Mouse (Mus musculus) stomach, embryonic 14.5 days (tissue): ENCODE results near the gene Gfra1. TPM values are rescaled to one million over a fixed set of nuclear protein-coding genes. Genes with fewer than 3 reads are reported as not detected.
A peak's percentile ranks its signal among the peaks of the same experiment; 100 is the strongest.

Source experiments
- ATAC-seq: fragments of 200-750 bp; cut with Nextera tagmentation; 2 replicates; pipeline ENCODE4 v1.8.0; 2017; ENCODE audit warnings: low read depth, moderate TSS enrichment; ENCODE audit not compliant: insufficient number of reproducible peaks, insufficient read depth, low FRiP score
- H3K27ac ChIP-seq: fragments of 300-500 bp; sonication (generic); 2 replicates; pipeline ENCODE4 v1.5.1; 2014; ENCODE audit warnings: mild to moderate bottlenecking, low read length, moderate library complexity, mixed read lengths
- H3K27me3 ChIP-seq: fragments of 300-500 bp; sonication (generic); 2 replicates; pipeline ENCODE4 v1.6.1; 2014; ENCODE audit warnings: low read length, control low read depth, mixed read lengths; ENCODE audit not compliant: control insufficient read depth, insufficient read depth
- H3K36me3 ChIP-seq: fragments of 300-500 bp; sonication (generic); 2 replicates; pipeline ENCODE4 v1.6.1; 2014; ENCODE audit warnings: mild to moderate bottlenecking, control low read depth, low read length, moderate library complexity, mixed read lengths; ENCODE audit not compliant: control insufficient read depth, insufficient read depth
- H3K4me1 ChIP-seq: fragments of 300-500 bp; sonication (generic); 2 replicates; pipeline ENCODE4 v1.6.1; 2014; ENCODE audit warnings: low read length, control low read depth, mixed read lengths; ENCODE audit not compliant: control insufficient read depth, insufficient read depth
- H3K4me2 ChIP-seq: fragments of 300-500 bp; sonication (generic); replicated peaks from 2 replicates; pipeline ENCODE4 v1.6.1; 2014; ENCODE audit warnings: low read depth, low read length, control low read depth
- H3K4me3 ChIP-seq: fragments of 300-500 bp; sonication (generic); 2 replicates; pipeline ENCODE4 v1.5.1; 2014; ENCODE audit warnings: low read depth, low read length, control low read depth
- H3K9ac ChIP-seq: fragments of 300-500 bp; sonication (generic); replicated peaks from 2 replicates; pipeline ENCODE4 v1.6.1; 2014; ENCODE audit warnings: low read depth, mild to moderate bottlenecking, control low read depth, low read length, moderate library complexity, mixed read lengths
- H3K9me3 ChIP-seq: fragments of 300-500 bp; sonication (generic); 2 replicates; pipeline ENCODE4 v1.6.1; 2016; ENCODE audit warnings: low read depth, low read length, control low read depth; ENCODE audit not compliant: control insufficient read depth
- WGBS: fragments of 180-500 bp; shearing (Covaris S2); extraction: QIAGEN DNeasy Blood & Tissue Kit; methylation state at CpG from one replicate; pipeline ENCODE4 v1.1.7; 2014; 5-methylcytosine and 5-hydroxymethylcytosine counted together
- polyA plus RNA-seq: library from polyadenylated mRNA; unstranded; fragments of >200 nt; fragmentation: Nextera tagmentation; extraction: Ambion mirVana; gene quantifications from 2 replicates; pipeline ENCODE4 v1.2.1, GENCODE M21; 2014

Gene Gfra1
- polyA plus RNA-seq, 1 experiment from 2014 or later = 66.3 TPM

GRCm38 (mm10) chr19:58452178-58452819 is 3.4 kb downstream of the Gfra1 start:
- H3K9me3 ChIP-seq = no peaks in the 10 kb centered on the region
- H3K27me3 ChIP-seq = no peaks in the 10 kb centered on the region
- ATAC-seq = no peak
- peak overlapping the region; percentile 89; the same call in 1 of the 2 replicates for H3K27ac ChIP-seq
- peak overlapping the region; percentile 63; the same call in 1 of the 2 replicates for H3K9ac ChIP-seq
- no peaks in the 10 kb centered on the region for H3K36me3 ChIP-seq
- peaks cover 19% of the 10 kb centered on the region for H3K4me1 ChIP-seq
- peak overlapping the region; percentile 54; the same call in 1 of the 2 replicates for H3K4me3 ChIP-seq
- H3K4me2 ChIP-seq = peak overlapping the region; percentile 94
- WGBS = 38% methylated on average over 8 of the region's 8 CpGs

DNA sequence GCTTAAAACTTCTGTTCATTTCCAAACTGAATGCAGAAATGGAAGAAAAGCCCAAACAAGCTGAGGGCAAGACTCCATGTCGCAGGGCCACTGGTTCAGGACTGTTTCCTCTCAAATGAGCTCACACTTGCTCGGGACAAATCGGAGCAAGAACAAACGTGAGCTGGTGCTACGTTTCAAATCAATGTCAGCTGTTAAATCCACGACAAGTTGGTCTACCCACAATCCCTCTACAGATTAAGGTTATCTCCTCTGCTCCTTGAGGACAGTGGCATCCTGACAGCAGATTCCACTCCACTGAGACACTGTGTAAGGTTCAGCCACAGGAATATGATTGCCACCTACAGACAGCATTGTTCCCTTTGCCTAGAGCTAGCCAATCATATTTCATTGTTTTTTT is 4.4 kb downstream of the Gfra1 start:
- peak overlapping the region; percentile 94 for H3K4me2 ChIP-seq
- H3K4me3 ChIP-seq = peak overlapping the region; percentile 7
- 0 out of 2 replicates have a peak overlapping the region, but pooled peaks have one; percentile 7 for H3K9ac ChIP-seq
- no peaks in the 10 kb centered on the region for H3K27me3 ChIP-seq
- H3K4me1 ChIP-seq = peaks cover 14% of the 10 kb centered on the region
- no peak for ATAC-seq
- H3K27ac ChIP-seq = peak overlapping the region; percentile 28; the same call in 1 of the 2 replicates
- H3K9me3 ChIP-seq = no peaks in the 10 kb centered on the region
- WGBS = 47% methylated on average over 6 of the region's 6 CpGs
- H3K36me3 ChIP-seq = no peaks in the 10 kb centered on the region

DNA sequence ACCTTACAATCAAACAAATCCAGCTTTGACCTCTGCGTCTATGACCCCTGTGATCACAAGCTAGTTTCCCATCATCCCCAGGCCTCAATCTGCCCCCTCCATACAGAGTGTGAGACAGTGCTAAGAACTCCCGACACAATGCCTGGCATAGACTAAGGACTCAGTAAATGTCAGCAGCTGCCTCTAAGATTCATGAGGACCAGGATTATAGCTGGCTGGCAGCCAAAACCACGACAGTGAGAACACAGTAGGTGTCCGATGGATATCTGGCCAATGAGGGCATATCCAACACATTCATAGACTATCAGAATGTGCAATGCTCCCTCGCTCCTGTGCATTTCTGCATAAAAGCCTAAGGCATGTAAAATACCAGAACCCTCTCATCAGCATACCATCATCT is 5.0 kb downstream of the Gfra1 start:
- H3K9me3 ChIP-seq = no peaks in the 10 kb centered on the region
- no peak for ATAC-seq
- no peak overlapping the region for H3K9ac ChIP-seq
- H3K36me3 ChIP-seq = no peaks in the 10 kb centered on the region
- H3K27ac ChIP-seq = no peak overlapping the region
- peaks cover 8% of the 10 kb centered on the region; the same call in 1 of the 2 replicates for H3K4me1 ChIP-seq
- H3K27me3 ChIP-seq = no peaks in the 10 kb centered on the region
- peak overlapping the region; percentile 7; the same call in 1 of the 2 replicates for H3K4me3 ChIP-seq
- peak overlapping the region; percentile 94 for H3K4me2 ChIP-seq
- 41% methylated on average over 5 of the region's 5 CpGs for WGBS

DNA sequence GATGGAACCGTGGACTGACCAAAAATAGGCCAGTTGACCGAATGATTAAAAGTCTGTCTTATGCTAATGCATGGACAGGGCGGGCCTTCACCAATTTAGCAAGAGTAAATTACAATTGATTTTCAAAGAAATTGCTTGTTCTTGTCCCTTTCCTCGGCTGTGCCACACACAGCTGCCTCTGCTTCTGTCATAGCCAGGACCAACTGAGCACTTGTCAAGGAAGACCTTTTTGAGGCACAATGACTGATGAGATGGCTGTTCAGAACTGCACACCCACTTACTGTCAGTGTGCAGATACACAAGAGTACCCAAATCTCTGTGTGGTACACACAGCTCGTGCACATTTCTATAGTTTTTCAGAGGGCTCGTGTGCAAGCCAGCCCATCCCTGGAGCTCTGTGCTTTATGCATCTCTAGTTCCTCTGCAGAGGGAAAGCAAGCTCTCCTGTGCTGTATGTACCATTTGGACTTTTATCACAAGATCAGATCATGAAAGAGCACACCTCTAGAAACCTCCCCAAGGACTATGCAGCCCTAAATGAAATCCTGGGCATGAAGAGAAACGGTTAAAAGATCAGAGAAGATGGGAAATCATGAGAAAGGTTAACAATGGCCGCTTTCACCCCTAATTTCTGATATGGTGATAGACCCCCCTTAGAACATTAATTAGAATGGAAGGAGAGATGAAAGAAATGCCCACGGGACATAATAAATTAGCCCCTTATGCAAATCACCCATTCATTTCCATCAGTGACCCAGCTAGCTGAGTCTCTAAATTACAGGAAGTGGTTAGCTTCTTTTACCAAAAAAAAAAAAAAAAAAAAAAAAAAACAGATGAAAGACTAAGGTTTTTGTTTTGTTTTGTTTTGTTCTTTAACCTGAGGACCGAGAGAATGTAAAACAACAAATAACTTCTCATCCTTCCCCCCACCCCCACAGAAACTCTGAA is 12.7 kb downstream of the Gfra1 start:
- H3K4me1 ChIP-seq = 0 out of 2 replicates have a peak, but pooled peaks cover 2% of the 10 kb centered on the region

DNA sequence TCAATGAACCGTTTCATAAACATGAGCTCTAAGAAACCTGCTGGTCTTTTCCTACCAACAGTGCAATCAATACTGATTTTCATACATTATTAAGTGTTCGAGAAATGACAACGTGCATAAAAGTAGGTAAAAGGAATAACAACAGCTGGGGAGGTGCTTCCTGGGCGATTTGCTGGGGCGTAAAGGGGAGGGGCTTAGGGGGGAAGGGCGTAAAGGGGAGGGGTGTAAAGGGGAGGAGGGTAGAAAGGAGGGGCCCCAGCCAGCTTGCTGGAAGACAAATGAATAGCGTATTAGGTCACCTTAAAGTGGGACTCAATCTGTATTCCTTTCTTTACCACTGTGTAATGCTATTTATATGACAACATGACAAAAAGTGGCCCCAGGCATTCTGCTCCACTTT is 13.9 kb downstream of the Gfra1 start:
- no peak for ATAC-seq
- Histone ChIP-seq H3K27ac (no peak overlapping the region), H3K9me3 (no peaks in the 10 kb centered on the region), H3K4me3 (no peak overlapping the region), H3K4me2 (no peak overlapping the region), H3K4me1 (peaks cover 12% of the 10 kb centered on the region), H3K9ac (no peak overlapping the region), H3K36me3 (no peaks in the 10 kb centered on the region), H3K27me3 (no peaks in the 10 kb centered on the region)
- WGBS = 62% methylated on average over 7 of the region's 7 CpGs

More for the DNA sequence above, 12.7 kb downstream of the Gfra1 start:
- 68% methylated on average over 10 of the region's 10 CpGs for WGBS
- no peak for ATAC-seq
- Histone ChIP-seq H3K27me3 (no peaks in the 10 kb centered on the region), H3K4me3 (no peak overlapping the region), H3K27ac (no peak overlapping the region), H3K9ac (no peak overlapping the region), H3K36me3 (no peaks in the 10 kb centered on the region), H3K4me2 (no peak overlapping the region), H3K9me3 (no peaks in the 10 kb centered on the region)

DNA sequence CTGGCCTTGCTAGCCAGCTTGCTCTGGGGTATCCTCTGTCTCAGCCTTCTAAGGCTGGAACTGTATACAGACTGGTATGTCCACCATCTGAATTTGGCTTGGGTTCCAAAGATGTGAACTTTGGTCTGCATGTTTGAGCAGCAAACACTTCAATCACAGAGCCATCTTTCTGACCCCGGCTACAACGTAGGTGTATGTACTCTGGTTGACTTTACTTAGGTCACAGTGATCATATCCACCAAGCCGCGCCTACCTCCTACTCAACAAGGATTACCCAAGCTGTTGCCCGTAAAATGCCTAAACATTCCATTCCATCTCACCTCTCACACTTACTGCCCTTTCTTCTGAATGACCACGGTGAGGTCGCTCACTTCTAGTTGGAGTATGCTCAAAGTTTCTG is 14.5 kb downstream of the Gfra1 start:
- ATAC-seq = no peak
- 87% methylated on average over 7 of the region's 7 CpGs for WGBS
- no peak overlapping the region for H3K9ac ChIP-seq
- H3K4me2 ChIP-seq = no peak overlapping the region
- H3K4me3 ChIP-seq = no peak overlapping the region
- H3K27ac ChIP-seq = no peak overlapping the region
- H3K36me3 ChIP-seq = no peaks in the 10 kb centered on the region
- no peaks in the 10 kb centered on the region for H3K27me3 ChIP-seq
- peaks cover 17% of the 10 kb centered on the region for H3K4me1 ChIP-seq
- H3K9me3 ChIP-seq = no peaks in the 10 kb centered on the region

GRCm38 (mm10) chr19:58438762-58439161 is 16.9 kb downstream of the Gfra1 start:
- Histone ChIP-seq H3K4me3 (no peak overlapping the region), H3K4me1 (peaks cover 22% of the 10 kb centered on the region), H3K27me3 (no peaks in the 10 kb centered on the region), H3K9ac (no peak overlapping the region), H3K9me3 (no peaks in the 10 kb centered on the region), H3K4me2 (no peak overlapping the region), H3K27ac (no peak overlapping the region), H3K36me3 (no peaks in the 10 kb centered on the region)
- 77% methylated on average over 4 of the region's 4 CpGs for WGBS
- no peak for ATAC-seq

DNA sequence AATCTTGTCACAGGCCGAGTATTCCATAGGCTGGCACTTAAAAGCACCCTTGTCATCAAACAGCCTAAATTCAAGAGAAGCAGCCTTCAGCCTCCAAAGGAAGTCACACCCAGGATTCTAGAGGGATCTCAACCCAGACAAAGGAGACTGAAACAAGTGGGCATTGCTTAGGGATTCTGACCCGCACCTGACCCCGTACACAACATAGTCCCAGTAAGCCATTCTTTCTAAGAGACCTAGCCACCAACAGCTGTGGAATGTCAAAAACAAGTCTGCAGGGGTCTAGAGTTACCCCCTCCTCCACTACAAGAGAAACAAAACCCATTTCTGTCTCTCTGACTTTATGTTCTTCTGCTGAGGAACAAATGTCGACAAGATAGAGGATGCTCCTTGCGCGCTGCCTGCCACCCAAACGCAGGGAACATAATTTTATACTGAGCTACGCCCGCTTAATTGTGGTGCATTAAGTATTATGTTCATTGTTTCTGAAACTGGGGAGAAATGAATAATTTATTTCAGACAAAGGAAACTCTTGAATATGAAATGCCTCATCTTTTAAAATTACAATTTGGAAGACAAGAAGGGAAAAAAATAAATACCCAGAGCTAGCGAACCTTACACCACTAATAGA is 18.2 kb downstream of the Gfra1 start:
- H3K27ac ChIP-seq = no peak overlapping the region
- no peak overlapping the region for H3K9ac ChIP-seq
- WGBS = 58% methylated on average over 10 of the region's 10 CpGs
- peaks cover 22% of the 10 kb centered on the region for H3K4me1 ChIP-seq
- no peaks in the 10 kb centered on the region for H3K9me3 ChIP-seq
- H3K4me2 ChIP-seq = no peak overlapping the region
- no peaks in the 10 kb centered on the region for H3K36me3 ChIP-seq
- ATAC-seq = no peak
- H3K4me3 ChIP-seq = no peak overlapping the region
- H3K27me3 ChIP-seq = no peaks in the 10 kb centered on the region
